Mouse (Mus musculus): ENCODE measurements around the gene Lama2.

GRCm38 (mm10) chr10:27384636-27385035 lies 234.9 kb downstream of the Lama2 start:
- TF ChIP-seq CTCF (IDR thresholded peaks at IDR 0.05; ENCODE audit: borderline replicate concordance, control insufficient read depth, extremely low read depth, insufficient read depth, low read length, poor library complexity) (no peak), POLR2A (IDR thresholded peaks at IDR 0.05; ENCODE audit: control insufficient read depth, extremely low read depth, insufficient read depth, low read length, poor library complexity) (no peak)
